Comparison of ENCODE assay signal across 16 mouse cellular contexts in genomic region chr2:92447121-92447740, GRCm38 (mm10). TPM values are rescaled to one million over a fixed set of nuclear protein-coding genes. Genes with fewer than 3 reads are reported as not detected.
DNase-seq lines count a peak whose midpoint lies in the region; ATAC-seq and TF ChIP-seq lines count a peak whose summit lies in the region.
"Had no signal": no experiment of that assay in that cellular context is flagged by ENCODE, and none has a peak within 500 bp of the region (broad histone marks: within the 10 kb centered on the region; RNA-seq: fewer than 3 reads in every experiment).

No protein-coding gene starts in this region.

- peak; percentile 28 for TF ChIP-seq CTCF in forebrain, postnatal 0 days (IDR thresholded peaks at IDR 0.05; ENCODE audit: low read depth)
- peak; percentile 40 for TF ChIP-seq CTCF in left cerebral cortex, adult 2 months (IDR thresholded peaks at IDR 0.05)
- TF ChIP-seq CTCF in small intestine, adult 2 months (IDR thresholded peaks at IDR 0.05; ENCODE audit: extremely low read depth, insufficient read length, insufficient replicate concordance, low read depth, low read length): no peak; the same call in 1 of the 2 replicates

- no peak for DNase-seq in forebrain, postnatal 0 days
- no peak for DNase-seq in left cerebral cortex, adult 2 months (ENCODE audit: extremely low spot score in 1 of 2, low spot score in 2 of 2)
- no peak for DNase-seq in left cerebral cortex, adult 11 months (ENCODE audit: low spot score)
- peak; percentile 70 for DNase-seq in midbrain, embryonic 11.5 days (ENCODE audit: low spot score, missing footprints)
- DNase-seq in midbrain, embryonic 14.5 days: no peak
- no peak for DNase-seq in heart, embryonic 10.5 days (ENCODE audit: low spot score)
- DNase-seq: right cerebral cortex, postnatal 14 days; thymus, postnatal 14 days had no signal

- no peak overlapping the region for H3K4me3 ChIP-seq in forebrain, postnatal 0 days (ENCODE audit: low read depth, low read length)
- no peak overlapping the region for H3K4me3 ChIP-seq in forebrain, embryonic 16.5 days (replicated peaks; ENCODE audit: low read length)
- no peak overlapping the region for H3K4me3 ChIP-seq in left cerebral cortex, adult 2 months
- H3K4me3 ChIP-seq in midbrain, embryonic 11.5 days (ENCODE audit: low read depth, low read length): no peak overlapping the region
- no peak overlapping the region for H3K4me3 ChIP-seq in midbrain, embryonic 14.5 days (replicated peaks; ENCODE audit: low read depth, low read length)
- no peak overlapping the region for H3K4me3 ChIP-seq in small intestine, adult 2 months (ENCODE audit: low read depth, low read length)
- no peak overlapping the region for H3K4me3 ChIP-seq in heart, embryonic 10.5 days
- H3K4me3 ChIP-seq: heart, embryonic 12.5 days; limb, embryonic 10.5 days; megakaryocyte, embryonic 14.5 days; neural tube, embryonic 12.5 days had no signal

- no peak overlapping the region for H3K27ac ChIP-seq in forebrain, postnatal 0 days (ENCODE audit: low read depth, low read length)
- no peak overlapping the region for H3K27ac ChIP-seq in forebrain, embryonic 16.5 days (ENCODE audit: low read length)
- H3K27ac ChIP-seq in left cerebral cortex, adult 2 months: no peak overlapping the region
- no peak overlapping the region for H3K27ac ChIP-seq in midbrain, embryonic 11.5 days (ENCODE audit: low read depth, low read length)
- H3K27ac ChIP-seq in midbrain, embryonic 14.5 days (replicated peaks; ENCODE audit: low read depth, low read length): no peak overlapping the region
- H3K27ac ChIP-seq in small intestine, adult 2 months (ENCODE audit: insufficient read depth, low read depth, low read length): peak overlapping the region; percentile 54
- H3K27ac ChIP-seq in heart, embryonic 10.5 days: no peak overlapping the region
- H3K27ac ChIP-seq: limb, embryonic 10.5 days; neural tube, embryonic 12.5 days had no signal

- intact Hi-C loops in left cerebral cortex, adult 2 months (cut with DNase I): no loop called here

- H3K9ac ChIP-seq in forebrain, postnatal 0 days: no peak overlapping the region
- no peak overlapping the region for H3K9ac ChIP-seq in forebrain, embryonic 16.5 days (replicated peaks; ENCODE audit: low read depth, low read length)
- H3K9ac ChIP-seq in midbrain, embryonic 11.5 days (ENCODE audit: low read length): no peak overlapping the region
- H3K9ac ChIP-seq in midbrain, embryonic 14.5 days (replicated peaks; ENCODE audit: low read length): no peak overlapping the region
- H3K9ac ChIP-seq: heart, embryonic 12.5 days; neural tube, embryonic 12.5 days had no signal

- no peak overlapping the region for H3K4me2 ChIP-seq in forebrain, postnatal 0 days (ENCODE audit: low read depth)
- H3K4me2 ChIP-seq in forebrain, embryonic 16.5 days (ENCODE audit: low read length): no peak overlapping the region
- no peak overlapping the region for H3K4me2 ChIP-seq in midbrain, embryonic 11.5 days
- H3K4me2 ChIP-seq in midbrain, embryonic 14.5 days (ENCODE audit: low read length): no peak overlapping the region
- H3K4me2 ChIP-seq: heart, embryonic 12.5 days; neural tube, embryonic 12.5 days had no signal

- WGBS in forebrain, postnatal 0 days: 61% methylated on average over 7 of the region's 7 CpGs
- 66% methylated on average over 7 of the region's 7 CpGs for WGBS in forebrain, embryonic 16.5 days
- 67% methylated on average over 7 of the region's 7 CpGs for WGBS in midbrain, embryonic 11.5 days
- WGBS in midbrain, embryonic 14.5 days: 72% methylated on average over 7 of the region's 7 CpGs
- WGBS in small intestine, adult 2 months: 38% methylated on average over 7 of the region's 7 CpGs
- WGBS in heart, embryonic 10.5 days: 70% methylated on average over 7 of the region's 7 CpGs

- peaks cover 3% of the 10 kb centered on the region; the same call in 1 of the 2 replicates for H3K36me3 ChIP-seq in forebrain, postnatal 0 days (ENCODE audit: insufficient read depth)
- H3K36me3 ChIP-seq in forebrain, embryonic 16.5 days (ENCODE audit: control insufficient read depth, insufficient read depth): no peaks in the 10 kb centered on the region
- H3K36me3 ChIP-seq in midbrain, embryonic 11.5 days (ENCODE audit: control insufficient read depth, insufficient read depth, low read length): no peaks in the 10 kb centered on the region
- peaks cover 3% of the 10 kb centered on the region; the same call in 1 of the 2 replicates for H3K36me3 ChIP-seq in midbrain, embryonic 14.5 days (ENCODE audit: control insufficient read depth, insufficient read depth, low read length)
- H3K36me3 ChIP-seq in small intestine, adult 2 months (ENCODE audit: control insufficient read depth, insufficient read depth, low read length): peaks cover under 1% of the 10 kb centered on the region; the same call in 1 of the 2 replicates
- no peaks in the 10 kb centered on the region for H3K36me3 ChIP-seq in heart, embryonic 10.5 days
- H3K36me3 ChIP-seq: neural tube, embryonic 12.5 days had no signal

- no peak for TF ChIP-seq POLR2A in small intestine, adult 2 months (IDR thresholded peaks at IDR 0.05; ENCODE audit: low read depth, low read length)

- H3K9me3 ChIP-seq in forebrain, postnatal 0 days (ENCODE audit: low read length): no peaks in the 10 kb centered on the region
- H3K9me3 ChIP-seq in forebrain, embryonic 16.5 days (ENCODE audit: control insufficient read depth, low read length): no peaks in the 10 kb centered on the region
- no peaks in the 10 kb centered on the region for H3K9me3 ChIP-seq in midbrain, embryonic 11.5 days (ENCODE audit: control insufficient read depth, low read length)
- H3K9me3 ChIP-seq in midbrain, embryonic 14.5 days (ENCODE audit: control insufficient read depth, low read length): no peaks in the 10 kb centered on the region
- no peaks in the 10 kb centered on the region for H3K9me3 ChIP-seq in heart, embryonic 10.5 days
- H3K9me3 ChIP-seq: heart, embryonic 12.5 days; limb, embryonic 10.5 days; megakaryocyte, embryonic 14.5 days; neural tube, embryonic 12.5 days had no signal

- ATAC-seq in forebrain, postnatal 0 days: no peak
- no peak for ATAC-seq in forebrain, embryonic 16.5 days
- no peak for ATAC-seq in midbrain, embryonic 11.5 days (ENCODE audit: low FRiP score)
- no peak for ATAC-seq in midbrain, embryonic 14.5 days (ENCODE audit: low FRiP score, low TSS enrichment)
- ATAC-seq: hindbrain, embryonic 16.5 days had no signal

- H3K4me1 ChIP-seq in forebrain, postnatal 0 days (ENCODE audit: insufficient read depth): 0 out of 2 replicates have a peak, but pooled peaks cover 4% of the 10 kb centered on the region
- H3K4me1 ChIP-seq in forebrain, embryonic 16.5 days (replicated peaks; ENCODE audit: control insufficient read depth, insufficient read depth, low read length): peaks cover 5% of the 10 kb centered on the region; the same call in 1 of the 2 replicates
- no peaks in the 10 kb centered on the region for H3K4me1 ChIP-seq in midbrain, embryonic 11.5 days (ENCODE audit: control insufficient read depth, insufficient read depth, low read length)
- H3K4me1 ChIP-seq in midbrain, embryonic 14.5 days (ENCODE audit: control insufficient read depth, insufficient read depth, low read length): no peaks in the 10 kb centered on the region
- peaks cover 25% of the 10 kb centered on the region for H3K4me1 ChIP-seq in small intestine, adult 2 months (ENCODE audit: control insufficient read depth, insufficient read depth, insufficient read length, low read length)
- H3K4me1 ChIP-seq in heart, embryonic 10.5 days: peaks cover 12% of the 10 kb centered on the region
- H3K4me1 ChIP-seq: neural tube, embryonic 12.5 days had no signal

- no peaks in the 10 kb centered on the region for H3K27me3 ChIP-seq in forebrain, postnatal 0 days (ENCODE audit: insufficient read depth, low read length)
- H3K27me3 ChIP-seq in forebrain, embryonic 16.5 days (replicated peaks; ENCODE audit: control insufficient read depth, insufficient read depth, low read length): no peaks in the 10 kb centered on the region
- H3K27me3 ChIP-seq in midbrain, embryonic 11.5 days (ENCODE audit: control insufficient read depth, insufficient read depth, low read length): no peaks in the 10 kb centered on the region
- H3K27me3 ChIP-seq in midbrain, embryonic 14.5 days (ENCODE audit: control insufficient read depth, insufficient read depth, low read length): no peaks in the 10 kb centered on the region
- H3K27me3 ChIP-seq in small intestine, adult 2 months (ENCODE audit: control insufficient read depth, insufficient read depth, low read length): no peaks in the 10 kb centered on the region
- no peaks in the 10 kb centered on the region for H3K27me3 ChIP-seq in heart, embryonic 10.5 days (ENCODE audit: insufficient read depth, poor library complexity, severe bottlenecking)
- H3K27me3 ChIP-seq: neural tube, embryonic 12.5 days had no signal

RNA-seq across cellular contexts. Expression of gene Slc35c1, which starts 13.1 kb away (rescaled TPM):
- 4.6 and 9.1 TPM in 2 replicates for total RNA-seq in forebrain, postnatal 0 days (2014; rRNA removed)
- polyA plus RNA-seq in forebrain, postnatal 0 days (2015; fragmentation: Nextera tagmentation; extraction: Ambion mirVana): 13.1 and 14.4 TPM in 2 replicates
- 10.6 and 12.7 TPM in 2 replicates for polyA plus RNA-seq in forebrain, embryonic 16.5 days (2015; fragmentation: Nextera tagmentation; extraction: Ambion mirVana)
- total RNA-seq in left cerebral cortex, adult 2 months (2021): 10 to 100 TPM; 16.1 to 16.9 TPM
- polyA plus RNA-seq in midbrain, embryonic 11.5 days (2014; fragmentation: Nextera tagmentation; extraction: Ambion mirVana): 9.2 and 9.5 TPM in 2 replicates
- 8.6 and 11.9 TPM in 2 replicates for polyA plus RNA-seq in midbrain, embryonic 14.5 days (2014; fragmentation: Nextera tagmentation; extraction: Ambion mirVana)
- polyA plus RNA-seq in small intestine, adult 2 months (2012; rRNA removed): 124 and 160 TPM in 2 replicates
- polyA plus RNA-seq in heart, embryonic 10.5 days (2016; fragmentation: Nextera tagmentation; extraction: Ambion mirVana): 14.1 and 14.9 TPM in 2 replicates

RNA-seq across cellular contexts. Expression of gene Cry2, which starts 13.4 kb away (rescaled TPM):
- total RNA-seq in forebrain, postnatal 0 days (2014; rRNA removed): 26.5 and 36.7 TPM in 2 replicates
- 28.5 and 43.2 TPM in 2 replicates for polyA plus RNA-seq in forebrain, postnatal 0 days (2015; fragmentation: Nextera tagmentation; extraction: Ambion mirVana)
- 40.1 and 46.8 TPM in 2 replicates for polyA plus RNA-seq in forebrain, embryonic 16.5 days (2015; fragmentation: Nextera tagmentation; extraction: Ambion mirVana)
- total RNA-seq in left cerebral cortex, adult 2 months (2021): 100 to 1,000 TPM; 126 to 129 TPM
- polyA plus RNA-seq in midbrain, embryonic 11.5 days (2014; fragmentation: Nextera tagmentation; extraction: Ambion mirVana): 20.5 and 21.9 TPM in 2 replicates
- polyA plus RNA-seq in midbrain, embryonic 14.5 days (2014; fragmentation: Nextera tagmentation; extraction: Ambion mirVana): 33.3 and 33.9 TPM in 2 replicates
- 4.7 and 13.1 TPM in 2 replicates for polyA plus RNA-seq in small intestine, adult 2 months (2012; rRNA removed)
- polyA plus RNA-seq in heart, embryonic 10.5 days (2016; fragmentation: Nextera tagmentation; extraction: Ambion mirVana): 21.0 and 23.3 TPM in 2 replicates

RNA-seq across cellular contexts. Expression of gene Mapk8ip1, which starts 46.2 kb away (rescaled TPM):
- total RNA-seq in forebrain, postnatal 0 days (2014; rRNA removed): 223 and 225 TPM in 2 replicates
- 129 and 150 TPM in 2 replicates for polyA plus RNA-seq in forebrain, postnatal 0 days (2015; fragmentation: Nextera tagmentation; extraction: Ambion mirVana)
- polyA plus RNA-seq in forebrain, embryonic 16.5 days (2015; fragmentation: Nextera tagmentation; extraction: Ambion mirVana): 101 TPM in 2 replicates
- total RNA-seq in left cerebral cortex, adult 2 months (2021): 100 to 1,000 TPM; 340 to 364 TPM
- polyA plus RNA-seq in midbrain, embryonic 11.5 days (2014; fragmentation: Nextera tagmentation; extraction: Ambion mirVana): 34.5 and 37.1 TPM in 2 replicates
- 62.4 and 117 TPM in 2 replicates for polyA plus RNA-seq in midbrain, embryonic 14.5 days (2014; fragmentation: Nextera tagmentation; extraction: Ambion mirVana)
- 4.7 and 5.3 TPM in 2 replicates for polyA plus RNA-seq in small intestine, adult 2 months (2012; rRNA removed)
- polyA plus RNA-seq in heart, embryonic 10.5 days (2016; fragmentation: Nextera tagmentation; extraction: Ambion mirVana): 7.5 and 18.2 TPM in 2 replicates
- total RNA-seq: monocyte, adult 5-6 weeks had no signal
